Mouse (Mus musculus) limb, embryonic 14.5 days (tissue): ENCODE measurements around the gene Jpt2. TPM values are rescaled to one million over a fixed set of nuclear protein-coding genes. Genes with fewer than 3 reads are reported as not detected.
A peak's percentile ranks its signal among the peaks of the same experiment; 100 is the strongest.

Source experiments
- ATAC-seq: fragments of 200-750 bp; cut with Nextera tagmentation; 2 replicates; pipeline ENCODE4 v1.8.0; 2017; ENCODE audit warnings: low read depth, moderate number of reproducible peaks, moderate TSS enrichment; ENCODE audit not compliant: low FRiP score
- DNase-seq: peaks from one replicate; pipeline ENCODE4 v3.0.0-alpha.2; 2015; ENCODE audit warnings: low spot score
- H3K27ac ChIP-seq: fragments of 300-500 bp; sonication (generic); replicated peaks from 2 replicates; pipeline ENCODE4 v1.5.1; 2014; ENCODE audit warnings: low read depth, mild to moderate bottlenecking, low read length, moderate library complexity, mixed read lengths
- H3K27me3 ChIP-seq: fragments of 300-500 bp; sonication (generic); 2 replicates; pipeline ENCODE4 v1.6.1; 2014; ENCODE audit warnings: low read length, mixed read lengths; ENCODE audit not compliant: control insufficient read depth, insufficient read depth
- H3K36me3 ChIP-seq: fragments of 300-500 bp; sonication (generic); 2 replicates; pipeline ENCODE4 v1.6.1; 2014; ENCODE audit warnings: mild to moderate bottlenecking, low read length, moderate library complexity, mixed read lengths; ENCODE audit not compliant: control insufficient read depth, insufficient read depth
- H3K4me1 ChIP-seq: fragments of 300-500 bp; sonication (generic); 2 replicates; pipeline ENCODE4 v1.6.1; 2014; ENCODE audit warnings: antibody characterized with exemption, low read length, mixed read lengths; ENCODE audit not compliant: control insufficient read depth, insufficient read depth
- H3K4me2 ChIP-seq: fragments of 300-500 bp; sonication (generic); replicated peaks from 2 replicates; pipeline ENCODE4 v1.6.1; 2014; ENCODE audit warnings: low read depth, mild to moderate bottlenecking, low read length, moderate library complexity; ENCODE audit not compliant: severe bottlenecking
- H3K4me3 ChIP-seq: fragments of 300-500 bp; sonication (generic); replicated peaks from 2 replicates; pipeline ENCODE4 v1.5.1; 2014; ENCODE audit warnings: low read length
- H3K9ac ChIP-seq: fragments of 300-500 bp; sonication (generic); 2 replicates; pipeline ENCODE4 v1.6.1; 2014; ENCODE audit warnings: mild to moderate bottlenecking, low read depth, low read length, moderate library complexity; ENCODE audit not compliant: severe bottlenecking
- H3K9me3 ChIP-seq: fragments of 300-500 bp; sonication (generic); 2 replicates; pipeline ENCODE4 v1.6.1; 2016; ENCODE audit warnings: low read length; ENCODE audit not compliant: control insufficient read depth
- POLR2A ChIP-seq: fragments of 200-500 bp; IDR thresholded peaks from 2 replicates; pipeline ENCODE4 v1.8.0; 2012; ENCODE audit warnings: inconsistent platforms, mild to moderate bottlenecking, moderate library complexity, borderline replicate concordance; ENCODE audit not compliant: insufficient read depth, insufficient read length; ENCODE audit errors: extremely low read depth
- whole genome bisulfite sequencing: fragments of 180-500 bp; shearing (Covaris S2); extraction: QIAGEN DNeasy Blood & Tissue Kit; methylation state at CpG from one replicate; pipeline ENCODE4 v1.1.7; 2014; 5-methylcytosine and 5-hydroxymethylcytosine counted together
- polyA plus RNA-seq, 2 experiments: library from polyadenylated mRNA; depleted of rRNA in 1 of 2; stranded (reverse) in 1 of 2; unstranded in 1 of 2; fragments of >200 nt; fragmentation: Nextera tagmentation in 1 of 2; extraction: Ambion mirVana in 1 of 2; gene quantifications; 2 replicates each; pipeline versions ENCODE4 v1.2.1 to v1.2.3; 2012 to 2014

Gene Jpt2
- polyA plus RNA-seq, 2 experiments, result 89.6 to 98.7 TPM

GRCm38 (mm10) chr17:24934926-24935325 lies 25.6 kb downstream of the Jpt2 start:
- TF ChIP-seq POLR2A, result no peak
- Histone ChIP-seq H3K36me3 (peaks cover 6% of the 10 kb centered on the region; the same call in 1 of the 2 replicates), H3K9ac (peak overlapping the region; percentile 86), H3K9me3 (no peaks in the 10 kb centered on the region), H3K4me2 (peak overlapping the region; percentile 54), H3K27me3 (no peaks in the 10 kb centered on the region), H3K27ac (no peak overlapping the region), H3K4me3 (peak overlapping the region; percentile 90), H3K4me1 (peaks cover 13% of the 10 kb centered on the region)
- no peak for ATAC-seq
- WGBS, result 84% methylated on average over 4 of the region's 4 CpGs
- DNase-seq, result no peak

DNA sequence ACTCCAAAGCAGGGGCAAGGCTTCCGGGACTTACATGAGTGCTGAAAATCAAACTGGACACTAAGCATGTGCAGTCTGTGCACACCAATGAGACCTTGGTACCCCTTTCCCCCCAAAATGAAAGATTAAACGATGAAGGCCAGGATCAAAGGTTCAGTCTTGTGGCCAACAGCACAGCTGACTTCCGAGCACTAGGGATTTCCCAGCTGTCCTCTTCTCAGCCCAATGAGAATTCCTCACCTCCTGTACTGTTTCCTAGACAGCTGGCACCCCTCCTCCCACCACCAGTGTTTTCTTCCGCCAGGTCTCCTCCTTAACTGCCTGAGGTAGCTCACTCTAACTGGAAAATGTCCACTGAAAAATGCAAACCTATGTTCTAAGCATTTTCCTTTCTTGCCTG lies 27.3 kb downstream of the Jpt2 start:
- no peak overlapping the region for H3K4me3 ChIP-seq
- H3K4me2 ChIP-seq, result no peak overlapping the region
- H3K9ac ChIP-seq, result no peak overlapping the region
- peaks cover 13% of the 10 kb centered on the region for H3K4me1 ChIP-seq
- DNase-seq (no peak), ATAC-seq (no peak)
- WGBS, result 79% methylated on average over 4 of the region's 4 CpGs
- no peak for TF ChIP-seq POLR2A
- H3K36me3 ChIP-seq, result peaks cover 8% of the 10 kb centered on the region; the same call in 1 of the 2 replicates
- H3K27me3 ChIP-seq, result no peaks in the 10 kb centered on the region
- H3K9me3 ChIP-seq, result no peaks in the 10 kb centered on the region
- H3K27ac ChIP-seq, result no peak overlapping the region

DNA sequence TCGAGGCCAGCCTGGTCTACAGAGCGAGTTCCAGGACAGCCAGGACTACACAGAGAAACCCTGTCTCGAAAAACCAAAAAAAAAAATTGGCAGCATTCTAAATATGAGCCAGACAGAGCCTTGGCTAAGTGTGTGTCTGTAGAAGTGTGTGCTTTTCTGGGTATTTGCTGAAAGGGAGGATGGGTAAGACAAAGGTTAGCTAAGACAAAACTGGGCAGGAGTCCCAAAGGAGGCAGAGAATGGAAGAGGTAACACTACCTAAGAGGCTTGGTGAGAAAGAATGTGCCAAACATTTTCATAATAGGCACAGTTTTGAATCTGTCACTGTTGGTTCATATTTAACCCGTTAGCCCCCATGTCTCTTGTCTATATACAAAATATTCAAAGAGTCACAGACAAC lies 28.1 kb downstream of the Jpt2 start:
- no peak for DNase-seq
- no peak overlapping the region for H3K4me3 ChIP-seq
- peaks cover 13% of the 10 kb centered on the region for H3K4me1 ChIP-seq
- no peak for TF ChIP-seq POLR2A
- peaks cover 11% of the 10 kb centered on the region for H3K36me3 ChIP-seq
- no peaks in the 10 kb centered on the region for H3K9me3 ChIP-seq
- ATAC-seq, result no peak
- no peak overlapping the region for H3K4me2 ChIP-seq
- H3K27me3 ChIP-seq, result no peaks in the 10 kb centered on the region
- WGBS, result 98% methylated on average over 4 of the region's 4 CpGs
- no peak overlapping the region for H3K9ac ChIP-seq
- no peak overlapping the region for H3K27ac ChIP-seq

- DNase-seq (no peak), ATAC-seq (no peak)
- H3K4me3 ChIP-seq, result no peak overlapping the region
- whole genome bisulfite sequencing, result 64% methylated on average over 1 of the region's 1 CpGs
- H3K27ac ChIP-seq, result no peak overlapping the region
- H3K4me2 ChIP-seq, result no peak overlapping the region
- H3K27me3 ChIP-seq, result no peaks in the 10 kb centered on the region
- TF ChIP-seq POLR2A, result no peak
- H3K36me3 ChIP-seq, result peaks cover 31% of the 10 kb centered on the region
- H3K9me3 ChIP-seq, result no peaks in the 10 kb centered on the region
- H3K9ac ChIP-seq, result no peak overlapping the region
- H3K4me1 ChIP-seq, result no peaks in the 10 kb centered on the region
Measured at GRCm38 (mm10) chr17:24929506-24929905, 31.0 kb downstream of the Jpt2 start.

- no peak overlapping the region for H3K4me2 ChIP-seq
- no peaks in the 10 kb centered on the region for H3K4me1 ChIP-seq
- H3K9me3 ChIP-seq, result no peaks in the 10 kb centered on the region
- no peaks in the 10 kb centered on the region for H3K27me3 ChIP-seq
- DNase-seq (no peak), ATAC-seq (no peak)
- H3K4me3 ChIP-seq, result no peak overlapping the region
- 94% methylated on average over 1 of the region's 1 CpGs for WGBS
- no peak for TF ChIP-seq POLR2A
- no peak overlapping the region for H3K27ac ChIP-seq
- peaks cover 87% of the 10 kb centered on the region for H3K36me3 ChIP-seq
- H3K9ac ChIP-seq, result no peak overlapping the region
Measured at GRCm38 (mm10) chr17:24923246-24923645, 37.2 kb downstream of the Jpt2 start.

DNA sequence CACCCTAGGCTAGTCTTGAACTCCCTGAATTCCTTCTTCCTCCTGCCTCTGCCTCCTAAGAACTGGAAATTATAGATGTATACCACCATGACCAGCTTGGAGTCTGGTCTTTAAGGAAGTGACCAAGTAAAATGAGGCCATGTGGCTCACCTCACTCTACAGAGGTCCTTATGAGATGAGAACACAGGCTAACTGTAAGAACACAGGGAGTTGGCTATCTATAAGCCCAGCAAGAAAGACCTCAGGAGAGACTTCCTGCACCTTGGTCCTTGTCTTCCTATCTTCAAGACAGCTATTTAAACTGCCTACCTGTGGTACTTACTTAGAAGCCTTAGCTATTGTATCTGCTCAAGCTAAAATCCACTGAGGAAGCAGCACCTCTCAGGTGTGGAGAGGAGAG lies 46.5 kb downstream of the Jpt2 start:
- no peaks in the 10 kb centered on the region for H3K4me1 ChIP-seq
- no peak overlapping the region for H3K4me2 ChIP-seq
- no peak overlapping the region for H3K9ac ChIP-seq
- no peaks in the 10 kb centered on the region for H3K9me3 ChIP-seq
- TF ChIP-seq POLR2A, result no peak
- H3K4me3 ChIP-seq, result no peak overlapping the region
- no peaks in the 10 kb centered on the region for H3K27me3 ChIP-seq
- no peak for DNase-seq
- H3K36me3 ChIP-seq, result peaks cover 96% of the 10 kb centered on the region
- no peak for ATAC-seq
- H3K27ac ChIP-seq, result no peak overlapping the region
